Mouse (Mus musculus) embryonic fibroblast, embryonic 13.5 days (primary cell): ENCODE measurements around the gene Lamc3. TPM values are rescaled to one million over a fixed set of nuclear protein-coding genes. Genes with fewer than 3 reads are reported as not detected.
A peak's percentile ranks its signal among the peaks of the same experiment; 100 is the strongest.

ENCODE experiments used
- H3K27ac ChIP-seq: 2 replicates; pipeline ENCODE4 v1.5.1; 2012; ENCODE audit warnings: low read length, control low read depth, inconsistent platforms; ENCODE audit not compliant: insufficient read depth
- H3K4me1 ChIP-seq: 2 replicates; pipeline ENCODE4 v1.6.1; 2011; ENCODE audit warnings: low read length; ENCODE audit not compliant: control insufficient read depth, insufficient read depth
- H3K4me3 ChIP-seq: 2 replicates; pipeline ENCODE4 v1.5.1; 2011; ENCODE audit warnings: mild to moderate bottlenecking, control low read depth, low read length; ENCODE audit not compliant: insufficient read depth
- CTCF ChIP-seq: IDR thresholded peaks from 2 replicates; pipeline ENCODE4 v1.5.1; 2011; ENCODE audit warnings: mild to moderate bottlenecking, control low read depth, low read length, moderate library complexity, borderline replicate concordance; ENCODE audit not compliant: insufficient read depth
- POLR2A ChIP-seq: IDR thresholded peaks from 2 replicates; pipeline ENCODE4 v1.6.1; 2011; ENCODE audit warnings: low read depth, mild to moderate bottlenecking, control low read depth, low read length, moderate library complexity
- polyA plus RNA-seq: library from polyadenylated mRNA; stranded (reverse); fragments of >200 nt; gene quantifications from 2 replicates; pipeline ENCODE4 v1.2.4, GENCODE M21; 2011; ENCODE audit warnings: low read depth; ENCODE audit not compliant: missing spikeins, insufficient read length

The Lamc3 gene
- polyA plus RNA-seq, 1 experiment: 0.09 TPM

DNA sequence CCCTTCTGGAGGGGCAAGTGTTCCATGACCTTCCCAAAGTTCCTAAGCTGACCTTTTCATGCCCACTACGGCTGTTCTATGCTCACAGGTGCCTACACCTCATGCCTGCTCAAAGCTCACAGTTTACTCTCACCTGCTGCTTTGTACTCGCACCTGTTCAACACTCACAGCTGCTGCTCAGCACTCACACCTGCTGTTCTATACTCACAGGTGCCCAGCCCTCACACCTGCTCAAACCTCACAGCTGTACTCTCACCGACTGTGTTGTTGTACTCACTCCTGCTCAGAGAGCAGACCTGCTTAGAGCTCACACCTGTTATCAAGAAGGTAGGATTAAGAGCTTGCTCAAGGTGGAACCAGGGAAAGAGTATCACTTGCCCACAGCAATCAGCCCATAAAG is 16.4 kb upstream of the Lamc3 start:
- no peak for TF ChIP-seq CTCF
- TF ChIP-seq POLR2A: no peak
- Histone ChIP-seq H3K4me1 (no peaks in the 10 kb centered on the region), H3K4me3 (no peak overlapping the region), H3K27ac (no peak overlapping the region)

DNA sequence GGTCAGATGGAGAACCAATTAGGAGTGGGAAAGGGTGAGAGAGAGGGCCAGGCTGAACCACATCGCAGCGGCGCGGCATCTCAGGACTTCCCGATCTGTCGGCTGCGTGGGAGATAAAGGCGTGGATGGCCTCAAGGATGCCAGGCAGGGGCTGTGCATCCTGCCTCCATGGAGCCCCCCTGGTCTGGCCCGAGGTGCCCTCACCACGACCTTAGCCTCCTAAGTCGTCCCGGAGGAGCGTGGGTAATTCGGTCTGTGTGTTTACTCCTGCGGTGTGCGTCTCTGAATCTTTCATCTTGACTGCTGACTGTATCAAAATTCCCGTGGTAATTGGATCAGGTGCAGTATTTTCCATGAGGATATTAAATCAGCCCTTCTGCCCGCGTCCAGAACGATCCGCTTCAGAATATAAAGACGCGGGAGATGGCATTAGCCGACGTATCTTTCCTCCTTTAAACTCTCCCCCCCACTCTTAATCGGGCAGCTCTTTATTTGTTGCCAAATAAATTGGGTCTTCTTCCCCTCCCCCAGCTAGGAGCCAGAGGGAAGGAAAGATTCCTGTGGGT is 12.7 kb upstream of the Lamc3 start:
- H3K4me1 ChIP-seq: no peaks in the 10 kb centered on the region
- TF ChIP-seq CTCF: no peak
- no peak for TF ChIP-seq POLR2A
- no peak overlapping the region for H3K27ac ChIP-seq
- no peak overlapping the region for H3K4me3 ChIP-seq

DNA sequence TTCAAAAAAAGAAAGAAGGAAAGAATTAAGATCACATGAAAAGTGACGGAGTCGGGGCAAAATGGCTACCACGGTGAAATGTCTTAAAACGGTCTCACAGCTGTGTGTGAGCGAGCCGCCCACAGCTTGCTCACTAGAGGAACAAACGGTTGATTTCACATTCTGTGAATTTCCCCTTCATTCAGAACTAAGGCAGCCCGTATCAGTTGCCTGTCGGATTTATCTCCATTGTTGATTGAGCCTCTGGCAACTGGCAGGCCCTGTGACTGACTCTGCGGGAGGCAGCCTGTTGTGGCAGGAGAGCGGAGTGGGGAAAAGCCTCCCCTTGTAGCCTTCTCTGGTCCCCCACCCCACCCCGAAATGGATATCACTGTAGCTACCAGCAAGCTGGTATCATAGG is 10.6 kb upstream of the Lamc3 start:
- H3K4me1 ChIP-seq: no peaks in the 10 kb centered on the region
- TF ChIP-seq POLR2A (no peak), CTCF (no peak)
- H3K27ac ChIP-seq: no peak overlapping the region
- no peak overlapping the region for H3K4me3 ChIP-seq

DNA sequence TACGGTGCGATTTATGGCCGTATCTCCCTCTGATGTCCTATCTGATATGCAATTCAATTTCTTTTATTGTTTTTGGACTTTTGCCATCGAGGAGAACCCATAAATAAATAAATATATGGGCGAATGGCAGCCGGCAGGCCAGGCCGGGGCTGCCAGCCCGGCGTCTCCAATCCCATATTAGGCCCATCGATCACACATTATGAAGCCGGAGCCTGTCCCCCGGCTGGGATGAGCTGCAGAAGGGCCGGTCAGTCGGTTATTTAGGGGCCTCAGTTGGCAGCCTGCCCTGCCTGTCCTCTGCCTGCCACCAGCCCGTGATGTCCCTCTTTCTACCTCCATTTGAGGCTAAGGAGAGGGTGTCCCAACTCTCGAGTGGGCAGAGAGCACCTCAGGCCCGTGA is 8.5 kb upstream of the Lamc3 start:
- Histone ChIP-seq H3K27ac (no peak overlapping the region), H3K4me3 (no peak overlapping the region), H3K4me1 (no peaks in the 10 kb centered on the region)
- no peak for TF ChIP-seq CTCF

DNA sequence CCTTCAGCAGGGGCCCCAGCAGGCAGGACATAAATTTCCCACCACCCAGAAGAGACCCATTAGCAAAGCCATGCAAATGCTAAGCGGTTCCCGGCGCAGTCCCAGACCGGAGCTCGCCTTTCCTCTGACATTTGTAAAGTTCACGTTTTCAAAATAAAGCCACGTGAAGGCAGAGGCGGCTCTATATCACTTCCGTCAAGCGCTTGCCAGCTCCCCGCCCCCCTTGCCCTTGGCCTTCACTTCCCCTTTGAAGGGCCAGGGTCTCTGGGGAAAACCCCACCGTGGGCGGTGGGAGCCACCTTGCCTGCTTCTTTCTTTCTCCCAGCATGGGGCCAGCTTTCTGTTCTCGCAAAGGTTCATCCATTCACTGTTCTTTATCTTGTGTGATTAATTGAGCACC is 6.2 kb upstream of the Lamc3 start:
- no peak for TF ChIP-seq POLR2A
- Histone ChIP-seq H3K27ac (no peak overlapping the region), H3K4me3 (no peak overlapping the region), H3K4me1 (no peaks in the 10 kb centered on the region)

DNA sequence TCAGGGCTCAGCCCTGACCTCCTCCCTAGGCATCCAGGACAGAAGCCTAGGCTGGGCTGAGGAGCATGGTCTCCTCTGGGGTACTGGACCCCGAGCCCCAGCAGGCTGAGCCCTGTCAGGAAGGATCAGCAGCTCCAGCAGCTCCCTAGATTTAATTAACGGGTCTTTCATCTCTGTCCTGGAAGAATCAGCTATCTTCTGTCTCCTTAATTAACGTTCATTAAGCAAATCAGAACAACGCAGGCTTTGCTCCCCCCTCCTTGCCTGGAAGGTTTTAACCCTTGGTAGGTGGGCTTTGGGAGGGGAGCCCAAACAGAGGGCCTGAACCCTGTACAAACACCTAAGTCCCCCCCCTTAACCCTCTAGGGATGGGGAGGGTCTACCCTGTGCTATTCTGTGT is 4.0 kb upstream of the Lamc3 start:
- Histone ChIP-seq H3K4me1 (no peaks in the 10 kb centered on the region), H3K27ac (no peak overlapping the region), H3K4me3 (no peak overlapping the region)
- TF ChIP-seq CTCF (no peak), POLR2A (no peak)

DNA sequence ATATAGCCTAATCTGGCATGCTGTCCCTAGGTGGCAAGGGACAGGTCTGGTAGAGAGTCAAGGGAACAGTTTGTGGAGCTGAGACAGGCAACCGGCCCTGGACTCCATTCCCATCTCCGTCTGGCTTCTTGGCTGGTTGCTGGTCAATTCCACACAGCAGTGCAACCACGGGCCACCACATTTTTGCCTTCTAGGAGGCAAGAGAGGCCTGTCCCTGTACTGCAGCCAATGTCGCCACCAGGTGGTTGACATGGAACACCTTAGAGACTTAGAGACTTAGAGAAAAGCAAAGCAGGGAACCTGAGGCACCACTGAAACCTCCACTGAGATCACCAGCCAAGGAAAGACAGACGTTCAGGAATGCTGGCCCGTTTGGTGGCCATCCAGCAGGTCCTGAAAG is 2.3 kb upstream of the Lamc3 start:
- Histone ChIP-seq H3K27ac (no peak overlapping the region), H3K4me1 (no peaks in the 10 kb centered on the region), H3K4me3 (no peak overlapping the region)
- TF ChIP-seq POLR2A: no peak
- peak; percentile 26; the same call in 1 of the 2 replicates for TF ChIP-seq CTCF

DNA sequence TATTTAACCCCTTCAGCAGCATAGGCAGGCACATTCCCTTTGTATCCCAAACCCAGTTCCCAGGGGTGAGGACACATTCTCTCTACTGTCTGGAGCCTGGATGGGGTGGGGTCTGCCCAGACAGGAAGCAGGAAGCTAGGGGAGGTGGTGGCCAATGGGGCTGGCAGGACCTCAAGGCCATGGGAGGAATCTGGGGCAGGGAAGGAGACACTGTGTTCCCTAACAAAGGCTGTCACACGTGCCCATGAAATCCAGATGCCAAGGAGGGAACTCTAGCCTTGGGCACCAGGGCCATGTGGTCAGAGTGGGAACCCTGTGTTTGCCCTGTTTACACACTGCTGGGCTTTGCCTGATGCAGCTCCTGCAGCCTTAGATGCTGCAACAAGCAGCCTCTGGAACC is 1.8 kb downstream of the Lamc3 start:
- no peak overlapping the region for H3K4me3 ChIP-seq
- no peak overlapping the region for H3K27ac ChIP-seq
- no peaks in the 10 kb centered on the region for H3K4me1 ChIP-seq
- TF ChIP-seq POLR2A (no peak), CTCF (no peak)

DNA sequence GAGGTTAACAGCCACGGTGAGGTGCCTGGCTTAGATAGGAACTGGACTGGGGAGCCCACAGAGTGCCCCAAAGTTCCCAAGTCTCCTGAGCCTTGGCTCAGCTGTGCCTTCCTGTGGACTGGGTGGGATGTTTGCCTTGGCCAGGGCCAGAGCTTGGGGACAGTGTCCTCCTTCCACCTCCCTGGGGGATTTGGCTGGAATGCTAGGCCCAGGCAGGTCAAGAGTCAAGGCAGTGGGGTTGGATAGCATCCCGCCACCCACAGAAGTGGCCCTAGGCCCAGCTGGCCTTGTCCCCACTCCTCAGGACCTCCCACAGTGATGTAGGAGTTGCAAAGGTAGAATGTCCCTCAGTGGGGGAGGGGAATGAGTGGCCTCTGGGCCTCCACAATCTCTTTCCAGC is 4.1 kb downstream of the Lamc3 start:
- no peak for TF ChIP-seq CTCF
- no peak for TF ChIP-seq POLR2A
- H3K4me1 ChIP-seq: no peaks in the 10 kb centered on the region
- no peak overlapping the region for H3K27ac ChIP-seq
- no peak overlapping the region for H3K4me3 ChIP-seq

DNA sequence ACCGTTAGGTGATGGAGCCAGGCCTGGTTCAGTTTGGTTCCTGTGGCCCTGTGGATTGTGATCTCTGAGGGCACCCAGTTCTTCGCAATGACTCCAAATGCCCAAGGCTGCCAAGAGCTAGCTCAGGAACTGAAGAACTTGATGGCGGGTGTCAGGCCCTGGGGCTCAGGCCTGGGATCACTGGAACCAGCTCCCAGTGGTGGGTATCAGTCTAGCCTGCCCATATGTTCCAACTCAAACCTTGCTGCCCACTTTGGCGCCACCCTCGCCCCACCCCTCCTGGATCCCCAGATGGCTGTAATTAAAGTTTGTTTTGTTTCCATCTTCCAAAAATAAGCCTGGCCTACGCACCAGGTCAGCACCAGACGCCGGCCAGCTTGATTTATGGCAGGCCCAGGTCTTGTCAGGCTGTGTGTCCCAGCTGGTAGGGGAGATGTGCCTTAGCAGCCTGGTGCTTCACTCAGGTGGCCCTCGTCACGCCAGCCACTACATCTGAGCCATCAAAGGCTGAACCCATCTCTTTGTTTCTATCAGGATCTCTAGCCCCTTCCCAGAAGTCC is 6.1 kb downstream of the Lamc3 start:
- Histone ChIP-seq H3K27ac (no peak overlapping the region), H3K4me3 (no peak overlapping the region), H3K4me1 (no peaks in the 10 kb centered on the region)
- TF ChIP-seq CTCF (no peak), POLR2A (no peak)

DNA sequence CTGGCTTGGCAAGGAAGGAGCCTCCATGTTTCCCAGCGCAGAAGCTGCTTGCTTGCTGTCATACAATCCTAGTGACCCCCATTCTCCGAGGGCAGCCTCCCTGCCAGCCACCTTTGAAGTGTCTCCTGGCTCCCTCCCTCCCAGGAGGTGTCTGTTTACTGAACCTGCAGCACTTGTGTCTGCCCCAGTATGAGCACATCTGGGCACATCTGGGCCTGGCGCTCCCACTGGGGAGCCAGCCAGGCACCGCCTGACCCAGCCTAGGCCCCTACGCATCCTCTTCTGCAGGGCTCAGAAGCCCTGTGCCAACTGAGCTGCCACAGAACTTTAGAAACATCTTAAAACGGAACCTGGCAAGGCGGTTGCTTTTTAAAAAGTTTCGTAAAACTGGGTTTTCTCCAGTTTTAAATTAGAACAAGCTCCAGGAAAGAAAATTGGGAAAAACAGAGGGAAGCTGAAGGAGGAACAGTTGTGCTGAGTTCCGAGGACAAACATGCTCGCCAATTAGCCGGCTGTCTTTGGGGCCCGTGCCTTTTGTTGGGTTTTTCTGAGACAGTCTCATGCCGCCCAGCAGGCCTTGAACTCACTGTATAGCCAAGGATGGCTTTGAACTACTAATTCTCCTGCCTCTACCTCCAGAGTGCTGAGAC is 7.3 kb downstream of the Lamc3 start:
- H3K4me3 ChIP-seq: no peak overlapping the region
- H3K4me1 ChIP-seq: no peaks in the 10 kb centered on the region
- TF ChIP-seq CTCF (no peak), POLR2A (no peak)
- H3K27ac ChIP-seq: no peak overlapping the region
